Mouse (Mus musculus) cerebellum, postnatal 14 days (tissue): ENCODE measurements around the gene Fam81b.

ENCODE experiments used
- DNase-seq, 2 experiments: peaks; one replicate each; pipeline ENCODE4 v3.0.0; 2021; ENCODE audit warnings: mixed read lengths in 2 of 2

Fam81b gene

GRCm38 (mm10) chr13:76190273-76190672 is 114.6 kb downstream of the Fam81b start:
- peak; percentile 48 to 58 for DNase-seq

GRCm38 (mm10) chr13:76189190-76189589 is 115.7 kb downstream of the Fam81b start:
- peak; percentile 71 to 73 for DNase-seq

GRCm38 (mm10) chr13:76187651-76188050 is 117.2 kb downstream of the Fam81b start:
- DNase-seq, result no peak

- DNase-seq, result peak; percentile 70 to 75
Observed at GRCm38 (mm10) chr13:76178700-76179099, 126.2 kb downstream of the Fam81b start.

GRCm38 (mm10) chr13:76174297-76174696 is 130.6 kb downstream of the Fam81b start:
- DNase-seq, result no peak

GRCm38 (mm10) chr13:76160587-76160986 is 144.3 kb downstream of the Fam81b start:
- DNase-seq, result no peak

- DNase-seq, result no peak
Observed at GRCm38 (mm10) chr13:76157508-76157907, 147.4 kb downstream of the Fam81b start.

- no peak for DNase-seq
Observed at GRCm38 (mm10) chr13:76157099-76157498, 147.8 kb downstream of the Fam81b start.
